Mouse (Mus musculus): Measurements from ENCODE around the gene Scgb2b3.

Scgb2b3 gene

DNA sequence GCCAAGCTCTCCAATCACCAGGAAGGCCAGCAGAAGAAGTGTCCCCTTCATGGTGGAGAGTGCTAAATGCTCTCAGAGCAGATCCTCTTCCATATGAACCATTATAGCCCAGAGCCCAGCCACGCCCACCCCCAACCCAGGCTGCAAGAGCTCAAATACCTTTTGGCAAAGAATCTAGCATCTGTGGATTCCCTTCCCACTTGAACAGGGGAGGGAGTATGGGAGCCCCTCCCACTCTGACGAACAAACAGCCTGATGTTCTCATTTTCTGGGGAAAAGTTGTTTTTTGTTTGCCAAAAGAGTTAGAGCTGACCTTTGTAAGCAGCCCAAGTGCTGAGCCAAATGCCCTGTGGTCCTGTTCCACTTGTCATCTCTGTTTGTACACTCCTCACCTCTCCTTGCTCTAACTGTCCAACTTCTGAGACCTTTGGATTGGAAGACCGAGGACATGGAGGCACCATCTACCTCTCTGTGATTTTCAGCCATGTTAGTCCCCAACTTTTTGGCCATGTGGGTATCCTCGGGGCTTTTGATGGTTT, at the start of gene Scgb2b3:
Scgb2b3 (minus strand) TSS at position 51 of the 539 bp plus-strand sequence.
- in situ Hi-C loops (cut with MboI): no loop called here

DNA sequence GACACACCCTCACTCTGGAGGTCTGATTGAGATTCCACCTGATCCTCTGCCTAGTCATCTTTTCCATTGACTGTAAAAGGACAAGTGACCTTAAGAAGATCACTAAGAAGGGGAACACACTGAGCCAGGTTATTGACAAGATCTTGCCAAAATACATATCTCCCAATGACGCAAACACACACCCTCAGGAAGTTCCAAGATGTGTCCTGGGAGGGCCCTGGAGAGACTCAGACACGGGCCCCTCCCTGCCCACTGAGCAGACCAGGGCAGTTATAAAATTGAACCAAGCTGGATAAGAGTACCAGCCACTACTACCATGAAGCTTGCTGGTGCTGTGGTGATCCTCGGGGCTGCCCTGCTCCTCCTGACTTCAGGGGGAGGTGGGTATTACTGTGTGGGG, 13.4 kb upstream of the Scgb2b3 start, which contains the start of gene Scgb1b3:
Scgb1b3 (plus strand) TSS at position 301 of the 400 bp plus-strand sequence.
- in situ Hi-C loops (cut with MboI): no loop called here

All from mature B cell (primary cell).